Mouse (Mus musculus) kidney, adult 2 months (tissue): ENCODE measurements around the gene Cmtm6.

Experiments
- CTCF ChIP-seq: fragments of 200-500 bp; conservative IDR thresholded peaks from 2 replicates; pipeline ENCODE4 v1.5.1; 2011; ENCODE audit warnings: low read depth, mild to moderate bottlenecking, control low read depth, low read length, moderate library complexity, mixed read lengths; ENCODE audit not compliant: insufficient read depth, insufficient read length
- POLR2A ChIP-seq: fragments of 200-500 bp; IDR thresholded peaks from one replicate; pipeline ENCODE4 v1.6.1; 2011; ENCODE audit warnings: low read depth, low read length, control low read depth

DNA sequence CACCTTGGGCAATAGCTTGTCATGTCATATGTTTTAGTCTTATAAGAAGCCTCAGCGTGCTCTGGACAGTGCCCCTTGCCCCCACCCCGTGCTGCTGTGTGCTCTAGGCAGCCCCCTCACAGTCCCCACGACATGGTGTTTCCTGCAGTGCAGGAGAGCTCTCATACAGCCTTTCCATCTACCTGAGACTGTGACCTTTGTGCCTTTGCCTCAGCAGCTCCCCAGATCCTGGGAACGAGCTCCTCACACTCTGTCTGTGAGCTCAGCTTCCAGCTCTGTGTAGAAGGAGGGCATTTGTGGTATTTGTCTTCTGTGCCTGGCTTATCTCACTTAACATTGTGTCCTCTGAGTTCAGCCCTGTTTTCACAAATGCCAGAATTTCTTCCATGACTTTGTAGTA, 29.0 kb upstream of the Cmtm6 start:
- TF ChIP-seq POLR2A = no peak
- no peak for TF ChIP-seq CTCF
